Mouse (Mus musculus): Measurements from ENCODE around the gene Pam16. TPM values are rescaled to one million over a fixed set of nuclear protein-coding genes. Genes with fewer than 3 reads are reported as not detected.

Pam16 gene
- polyA plus RNA-seq, 1 experiment from 2014 or later = 192 TPM

GRCm38 (mm10) chr16:4656571-4657081 lies 31.8 kb upstream of the Pam16 start:
- Histone ChIP-seq H3K27ac (ENCODE audit: low read depth, low read length) (no peak overlapping the region), H3K9ac (ENCODE audit: low read length) (no peak overlapping the region), H3K36me3 (ENCODE audit: control insufficient read depth, insufficient read depth, low read length) (peaks cover 11% of the 10 kb centered on the region), H3K27me3 (replicated peaks; ENCODE audit: control insufficient read depth, insufficient read depth, low read length) (no peaks in the 10 kb centered on the region), H3K4me1 (ENCODE audit: control insufficient read depth, insufficient read depth, low read length) (peaks cover 9% of the 10 kb centered on the region), H3K9me3 (replicated peaks; ENCODE audit: control insufficient read depth, low read length) (no peaks in the 10 kb centered on the region), H3K4me2 (ENCODE audit: low read length) (no peak overlapping the region), H3K4me3 (ENCODE audit: low read depth, low read length) (no peak overlapping the region)
- DNase-seq (ENCODE audit: low spot score) (no peak), ATAC-seq (no peak)
- WGBS = 64% methylated on average over 9 of the region's 9 CpGs

GRCm38 (mm10) chr16:4655764-4656570 lies 31.2 kb upstream of the Pam16 start:
- WGBS = 28% methylated on average over 11 of the region's 11 CpGs
- no peak overlapping the region for H3K4me2 ChIP-seq (ENCODE audit: low read length)
- no peak for DNase-seq (ENCODE audit: low spot score)
- H3K27me3 ChIP-seq (replicated peaks; ENCODE audit: control insufficient read depth, insufficient read depth, low read length) = no peaks in the 10 kb centered on the region
- H3K4me1 ChIP-seq (ENCODE audit: control insufficient read depth, insufficient read depth, low read length) = peaks cover 9% of the 10 kb centered on the region
- H3K27ac ChIP-seq (ENCODE audit: low read depth, low read length) = no peak overlapping the region; the same call in 1 of the 2 replicates
- ATAC-seq = no peak
- H3K9me3 ChIP-seq (replicated peaks; ENCODE audit: control insufficient read depth, low read length) = no peaks in the 10 kb centered on the region
- no peak overlapping the region for H3K4me3 ChIP-seq (ENCODE audit: low read depth, low read length)
- H3K36me3 ChIP-seq (ENCODE audit: control insufficient read depth, insufficient read depth, low read length) = peaks cover 13% of the 10 kb centered on the region
- H3K9ac ChIP-seq (ENCODE audit: low read length) = no peak overlapping the region; the same call in 1 of the 2 replicates

- Histone ChIP-seq H3K9ac (ENCODE audit: low read length) (no peak overlapping the region; the same call in 1 of the 2 replicates), H3K36me3 (ENCODE audit: control insufficient read depth, insufficient read depth, low read length) (peaks cover 16% of the 10 kb centered on the region), H3K4me1 (ENCODE audit: control insufficient read depth, insufficient read depth, low read length) (peaks cover 9% of the 10 kb centered on the region), H3K9me3 (replicated peaks; ENCODE audit: control insufficient read depth, low read length) (no peaks in the 10 kb centered on the region), H3K4me3 (ENCODE audit: low read depth, low read length) (no peak overlapping the region), H3K4me2 (ENCODE audit: low read length) (no peak overlapping the region), H3K27me3 (replicated peaks; ENCODE audit: control insufficient read depth, insufficient read depth, low read length) (no peaks in the 10 kb centered on the region), H3K27ac (ENCODE audit: low read depth, low read length) (no peak overlapping the region; the same call in 1 of the 2 replicates)
- no peak for DNase-seq (ENCODE audit: low spot score)
- ATAC-seq = no peak
- WGBS = 77% methylated on average over 4 of the region's 4 CpGs
These were observed 30.5 kb upstream of the Pam16 start for GRCm38 (mm10) chr16:4655251-4655734.

GRCm38 (mm10) chr16:4654706-4655105 lies 29.9 kb upstream of the Pam16 start:
- ATAC-seq (no peak), DNase-seq (ENCODE audit: low spot score) (no peak)
- H3K36me3 ChIP-seq (ENCODE audit: control insufficient read depth, insufficient read depth, low read length) = peaks cover 16% of the 10 kb centered on the region
- peaks cover 9% of the 10 kb centered on the region for H3K4me1 ChIP-seq (ENCODE audit: control insufficient read depth, insufficient read depth, low read length)
- H3K4me3 ChIP-seq (ENCODE audit: low read depth, low read length) = no peak overlapping the region
- 92% methylated on average over 10 of the region's 10 CpGs for WGBS
- H3K27me3 ChIP-seq (replicated peaks; ENCODE audit: control insufficient read depth, insufficient read depth, low read length) = no peaks in the 10 kb centered on the region
- no peaks in the 10 kb centered on the region for H3K9me3 ChIP-seq (replicated peaks; ENCODE audit: control insufficient read depth, low read length)
- H3K4me2 ChIP-seq (ENCODE audit: low read length) = no peak overlapping the region
- no peak overlapping the region for H3K9ac ChIP-seq (ENCODE audit: low read length)
- H3K27ac ChIP-seq (ENCODE audit: low read depth, low read length) = no peak overlapping the region

- 84% methylated on average over 4 of the region's 4 CpGs for WGBS
- H3K4me2 ChIP-seq (ENCODE audit: low read length) = no peak overlapping the region
- no peak for DNase-seq (ENCODE audit: low spot score)
- ATAC-seq = no peak
- H3K4me1 ChIP-seq (ENCODE audit: control insufficient read depth, insufficient read depth, low read length) = no peaks in the 10 kb centered on the region
- peaks cover 22% of the 10 kb centered on the region for H3K36me3 ChIP-seq (ENCODE audit: control insufficient read depth, insufficient read depth, low read length)
- H3K4me3 ChIP-seq (ENCODE audit: low read depth, low read length) = no peak overlapping the region
- H3K9me3 ChIP-seq (replicated peaks; ENCODE audit: control insufficient read depth, low read length) = no peaks in the 10 kb centered on the region
- no peak overlapping the region for H3K27ac ChIP-seq (ENCODE audit: low read depth, low read length)
- no peak overlapping the region for H3K9ac ChIP-seq (ENCODE audit: low read length)
- no peaks in the 10 kb centered on the region for H3K27me3 ChIP-seq (replicated peaks; ENCODE audit: control insufficient read depth, insufficient read depth, low read length)
These were observed 28.1 kb upstream of the Pam16 start for GRCm38 (mm10) chr16:4652707-4653416.

- Histone ChIP-seq H3K4me2 (ENCODE audit: low read length) (no peak overlapping the region), H3K4me1 (ENCODE audit: control insufficient read depth, insufficient read depth, low read length) (no peaks in the 10 kb centered on the region), H3K36me3 (ENCODE audit: control insufficient read depth, insufficient read depth, low read length) (peaks cover 22% of the 10 kb centered on the region), H3K9ac (ENCODE audit: low read length) (no peak overlapping the region), H3K27ac (ENCODE audit: low read depth, low read length) (no peak overlapping the region), H3K27me3 (replicated peaks; ENCODE audit: control insufficient read depth, insufficient read depth, low read length) (no peaks in the 10 kb centered on the region), H3K4me3 (ENCODE audit: low read depth, low read length) (no peak overlapping the region), H3K9me3 (replicated peaks; ENCODE audit: control insufficient read depth, low read length) (no peaks in the 10 kb centered on the region)
- DNase-seq (ENCODE audit: low spot score) (no peak), ATAC-seq (no peak)
- 64% methylated on average over 7 of the region's 7 CpGs for WGBS
These were observed 26.8 kb upstream of the Pam16 start for GRCm38 (mm10) chr16:4651624-4652023.

- Histone ChIP-seq H3K9me3 (replicated peaks; ENCODE audit: control insufficient read depth, low read length) (no peaks in the 10 kb centered on the region), H3K27me3 (replicated peaks; ENCODE audit: control insufficient read depth, insufficient read depth, low read length) (no peaks in the 10 kb centered on the region), H3K27ac (ENCODE audit: low read depth, low read length) (no peak overlapping the region), H3K4me3 (ENCODE audit: low read depth, low read length) (no peak overlapping the region), H3K9ac (ENCODE audit: low read length) (no peak overlapping the region), H3K36me3 (ENCODE audit: control insufficient read depth, insufficient read depth, low read length) (peaks cover 22% of the 10 kb centered on the region), H3K4me1 (ENCODE audit: control insufficient read depth, insufficient read depth, low read length) (no peaks in the 10 kb centered on the region), H3K4me2 (ENCODE audit: low read length) (no peak overlapping the region)
- no peak for DNase-seq (ENCODE audit: low spot score)
- 88% methylated on average over 1 of the region's 1 CpGs for WGBS
- no peak for ATAC-seq
These were observed 26.3 kb upstream of the Pam16 start for GRCm38 (mm10) chr16:4651081-4651480.

GRCm38 (mm10) chr16:4650161-4650560 lies 25.4 kb upstream of the Pam16 start:
- Histone ChIP-seq H3K27me3 (replicated peaks; ENCODE audit: control insufficient read depth, insufficient read depth, low read length) (no peaks in the 10 kb centered on the region), H3K36me3 (ENCODE audit: control insufficient read depth, insufficient read depth, low read length) (peaks cover 16% of the 10 kb centered on the region), H3K4me3 (ENCODE audit: low read depth, low read length) (no peak overlapping the region), H3K4me2 (ENCODE audit: low read length) (no peak overlapping the region), H3K4me1 (ENCODE audit: control insufficient read depth, insufficient read depth, low read length) (no peaks in the 10 kb centered on the region), H3K9ac (ENCODE audit: low read length) (no peak overlapping the region), H3K9me3 (replicated peaks; ENCODE audit: control insufficient read depth, low read length) (no peaks in the 10 kb centered on the region), H3K27ac (ENCODE audit: low read depth, low read length) (no peak overlapping the region)
- no peak for DNase-seq (ENCODE audit: low spot score)
- ATAC-seq = no peak
- 88% methylated on average over 3 of the region's 3 CpGs for WGBS
